Mouse (Mus musculus) gonadal fat pad, adult 2 months (tissue): Measurements from ENCODE around the gene Kctd20. TPM values are rescaled to one million over a fixed set of nuclear protein-coding genes. Genes with fewer than 3 reads are reported as not detected.
A peak's percentile ranks its signal among the peaks of the same experiment; 100 is the strongest.

Experiments
- DNase-seq: peaks from one replicate; pipeline ENCODE4 v3.0.0-alpha.2; 2012; ENCODE audit warnings: low read depth
- polyA plus RNA-seq: library from polyadenylated mRNA; depleted of rRNA; stranded (reverse); fragments of >200 nt; gene quantifications from 2 replicates; pipeline ENCODE4 v1.2.3, GENCODE M21; 2012

Kctd20 gene
- polyA plus RNA-seq, 1 experiment: 37.7 TPM

DNA sequence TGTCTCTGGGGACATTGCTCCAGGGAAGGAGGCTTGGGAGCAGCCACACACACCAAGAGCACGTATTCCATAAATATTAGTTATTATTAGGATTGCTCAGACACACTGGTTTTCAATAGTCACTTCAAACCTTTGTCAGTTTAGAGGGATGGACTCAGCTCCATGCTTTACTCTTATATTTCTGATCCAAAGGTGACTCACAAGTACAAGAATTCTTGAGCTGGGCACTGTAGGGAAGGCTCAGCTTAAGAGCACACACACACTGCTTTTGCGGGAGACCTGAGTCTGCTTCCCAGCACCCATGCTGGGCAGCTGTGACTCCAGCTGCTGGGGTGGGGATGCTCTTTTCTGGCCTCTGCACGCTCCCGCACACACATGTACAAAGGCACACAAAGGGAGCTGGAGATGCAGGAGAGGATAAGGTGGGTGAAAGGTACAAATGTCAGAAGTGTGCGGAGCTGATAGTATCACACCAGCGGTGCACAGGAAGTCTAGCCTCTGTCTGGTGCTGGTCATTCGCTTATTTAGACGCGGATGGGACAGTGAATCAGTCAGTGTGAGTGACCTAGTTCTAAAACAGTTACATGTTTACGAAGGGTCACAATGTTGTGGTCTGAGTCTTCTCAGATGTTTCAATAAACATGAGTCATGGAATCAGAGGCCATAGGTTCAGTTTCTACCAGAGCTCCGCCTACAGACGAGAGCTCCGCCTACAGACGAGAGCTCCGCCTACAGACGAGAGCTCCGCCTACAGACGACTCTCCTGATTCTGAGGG, 20.1 kb upstream of the Kctd20 start:
- no peak for DNase-seq

DNA sequence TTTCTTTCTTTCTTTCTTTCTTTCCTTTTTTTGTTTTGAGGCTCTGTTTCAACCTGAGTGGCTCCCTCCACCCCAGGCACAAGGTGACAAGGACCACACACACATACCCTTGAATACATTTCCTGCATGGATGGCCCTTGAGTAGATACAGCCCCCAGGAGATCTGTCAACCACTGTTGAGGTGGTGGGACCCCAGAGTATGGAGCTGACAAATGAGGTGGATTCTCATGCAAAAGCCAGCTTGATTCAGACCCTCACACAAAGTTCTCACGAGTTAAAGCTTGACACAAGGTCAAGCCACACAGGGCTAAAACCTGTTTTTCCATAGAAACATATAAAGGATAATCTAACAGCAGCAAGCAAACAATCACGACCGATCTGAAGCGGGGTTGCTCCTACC, 19.5 kb upstream of the Kctd20 start:
- DNase-seq: no peak

DNA sequence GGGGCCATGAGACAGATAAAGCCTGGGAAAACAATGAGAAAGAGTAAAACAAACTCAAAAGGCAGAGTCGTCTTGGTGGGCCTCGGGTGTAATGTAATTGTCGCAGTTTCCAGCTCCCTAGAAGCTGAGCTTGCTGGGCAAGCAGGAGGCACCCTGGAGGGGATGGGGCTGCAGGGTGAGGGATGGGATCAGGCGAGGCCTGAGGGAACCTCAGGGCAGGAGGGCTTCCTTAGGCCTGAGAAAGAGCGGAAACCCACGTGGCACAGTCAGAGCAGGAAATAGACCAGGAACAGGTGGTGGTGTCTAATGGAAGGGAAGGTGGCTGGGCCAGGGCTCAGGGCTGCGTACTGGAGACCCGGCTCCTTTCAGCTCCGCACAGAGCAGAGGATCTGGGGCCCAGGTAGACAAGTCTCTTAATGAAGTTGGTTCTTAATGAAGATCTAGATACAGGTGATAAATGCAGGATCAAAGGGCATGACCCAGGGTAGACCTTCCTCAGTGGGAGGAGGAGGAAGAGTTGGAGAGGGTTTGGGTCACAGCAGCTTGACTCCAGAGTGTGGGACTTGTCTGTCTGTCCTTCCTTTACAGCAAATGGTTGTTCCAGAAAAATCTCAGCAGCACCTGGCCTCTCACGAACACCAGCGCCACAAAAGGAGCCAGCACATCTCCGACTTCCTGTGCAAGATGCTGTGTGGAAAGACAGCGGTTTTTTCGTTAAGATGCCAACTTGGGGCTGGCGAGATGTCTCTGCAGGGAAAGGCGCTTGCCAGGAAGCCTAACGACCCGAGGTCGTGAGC, 17.4 kb upstream of the Kctd20 start:
- DNase-seq: no peak

DNA sequence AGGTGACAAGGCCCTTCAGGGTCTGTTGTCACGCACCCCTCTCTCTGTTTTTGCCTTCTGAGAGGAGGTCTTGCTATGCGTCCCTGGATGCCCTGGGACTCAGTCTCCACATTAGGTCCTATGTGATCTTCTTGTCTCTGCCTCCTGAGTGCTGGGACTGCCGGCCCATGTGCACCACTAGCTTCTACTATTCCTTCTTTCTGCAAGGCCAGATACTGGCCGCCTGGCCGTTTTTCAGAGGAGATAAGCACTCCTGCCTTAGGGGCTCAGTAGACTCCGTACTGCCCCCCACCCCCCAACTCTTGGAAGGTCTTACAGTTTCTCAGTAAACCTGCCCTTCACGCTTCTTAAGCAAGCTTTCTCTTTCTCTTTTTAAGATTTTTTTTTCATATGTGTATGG, 15.6 kb upstream of the Kctd20 start:
- no peak for DNase-seq

DNA sequence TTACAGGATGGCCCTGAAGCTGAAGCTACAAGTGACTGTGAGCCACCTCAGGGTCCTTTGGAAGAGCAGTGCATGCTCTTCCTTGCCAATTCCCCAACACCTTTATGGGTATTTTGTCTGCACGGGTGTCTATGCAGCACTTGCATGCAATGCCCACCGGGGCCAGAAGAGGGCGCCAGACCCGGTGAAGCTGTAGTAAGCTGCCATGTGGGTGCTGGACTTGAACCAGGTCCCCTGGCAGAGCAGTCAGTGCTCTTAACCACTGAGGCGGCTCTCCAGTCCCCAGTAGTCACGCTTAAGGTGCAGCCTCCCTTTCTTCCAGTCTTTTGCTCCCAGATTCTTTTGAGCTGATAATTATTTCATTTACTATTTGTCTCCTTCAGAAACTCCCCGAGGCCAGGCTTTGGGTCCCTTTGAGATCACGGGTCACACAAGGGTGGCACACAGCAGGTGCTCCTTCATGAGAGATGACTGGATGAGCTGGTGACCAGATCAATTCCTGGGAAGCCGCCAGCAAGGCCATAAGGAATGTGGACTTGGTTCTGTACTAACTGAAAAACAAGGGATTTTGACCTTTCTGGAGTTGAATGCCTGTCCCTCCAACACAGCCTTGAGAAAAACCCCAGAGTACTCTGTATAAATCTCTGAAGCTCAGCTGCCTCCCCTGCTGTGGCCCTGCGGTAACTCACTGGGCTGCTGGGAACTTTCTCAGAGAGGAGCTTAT, 15.0 kb upstream of the Kctd20 start:
- DNase-seq: no peak

DNA sequence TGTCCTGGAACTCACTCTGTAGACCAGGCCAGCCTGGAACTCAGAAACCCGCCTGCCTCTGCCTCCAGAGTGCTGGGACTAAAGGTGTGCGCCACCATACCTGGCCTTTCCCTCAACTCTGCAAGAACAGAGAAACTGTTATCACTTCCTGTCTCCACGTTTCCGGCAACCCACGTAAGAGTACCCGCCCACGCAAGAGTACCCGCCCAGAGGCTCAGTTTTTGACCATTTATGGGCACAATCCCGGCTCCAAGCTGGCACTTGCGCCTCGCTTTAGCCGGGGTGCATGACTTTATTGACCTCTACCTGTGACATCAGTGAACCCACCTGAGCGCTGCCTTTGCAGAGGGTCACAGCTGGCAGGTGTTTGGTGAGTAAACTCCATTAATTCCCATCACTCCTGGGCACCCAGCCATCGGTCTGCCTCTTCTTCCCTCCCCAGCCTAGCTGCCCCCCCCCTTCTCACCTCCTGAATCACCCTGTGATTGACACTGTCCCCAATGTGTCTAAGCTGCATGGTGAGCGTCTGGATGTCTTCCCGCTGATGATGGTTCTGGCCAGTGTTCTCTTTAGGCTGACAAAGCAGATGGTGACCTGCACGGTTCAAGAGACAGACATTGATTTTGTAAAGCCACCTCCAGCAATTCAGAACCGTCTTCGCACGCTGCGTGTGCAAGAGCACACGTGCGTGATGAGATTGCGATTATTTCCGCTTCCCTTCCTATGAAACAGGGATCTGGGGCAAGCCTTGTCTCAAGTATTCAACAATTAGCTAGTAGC, 10.8 kb upstream of the Kctd20 start:
- DNase-seq: no peak

DNA sequence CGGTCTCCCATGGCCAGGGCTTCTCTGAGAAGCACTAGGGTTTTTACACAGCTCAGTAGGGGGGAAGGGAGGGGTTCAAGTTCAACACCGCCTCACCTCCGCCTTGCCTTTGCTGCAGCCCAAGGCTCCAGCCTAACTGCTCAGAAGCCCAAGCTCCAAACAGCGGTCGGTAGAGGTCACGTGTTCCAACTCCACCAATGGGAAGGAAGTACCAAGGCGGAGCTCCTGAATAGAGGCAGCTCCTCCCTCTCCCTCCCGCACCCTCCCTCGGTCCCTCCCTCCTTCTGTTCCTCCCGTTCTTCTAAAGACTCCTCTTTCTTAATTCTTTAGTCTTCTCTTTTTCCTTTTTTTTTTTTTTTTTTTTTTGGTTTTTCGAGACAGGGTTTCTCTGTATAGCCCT, 9.6 kb upstream of the Kctd20 start:
- no peak for DNase-seq

DNA sequence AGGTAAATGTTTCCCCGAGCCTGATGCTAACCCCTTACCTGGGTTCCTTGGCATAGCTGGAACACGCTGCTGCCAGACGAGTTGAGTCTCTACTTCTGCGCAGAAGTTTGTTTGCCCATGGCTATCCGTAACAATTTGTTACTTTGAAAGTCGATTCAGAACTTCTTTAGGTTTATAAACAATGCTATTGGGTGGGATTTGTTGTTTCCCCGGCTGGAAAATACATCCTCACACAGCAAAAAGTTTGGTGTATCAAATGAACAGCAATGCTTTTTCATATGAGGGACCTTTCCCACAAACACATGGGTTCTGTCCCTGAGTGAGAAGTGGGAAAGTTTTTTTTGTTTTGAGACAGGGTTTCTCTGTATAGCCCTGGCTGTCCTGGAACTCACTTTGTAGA, 8.0 kb upstream of the Kctd20 start, which contains the start of gene Pxt1:
TSS of gene Pxt1 (minus strand) at position 101 of the 400 bp plus-strand sequence.
- DNase-seq: no peak

DNA sequence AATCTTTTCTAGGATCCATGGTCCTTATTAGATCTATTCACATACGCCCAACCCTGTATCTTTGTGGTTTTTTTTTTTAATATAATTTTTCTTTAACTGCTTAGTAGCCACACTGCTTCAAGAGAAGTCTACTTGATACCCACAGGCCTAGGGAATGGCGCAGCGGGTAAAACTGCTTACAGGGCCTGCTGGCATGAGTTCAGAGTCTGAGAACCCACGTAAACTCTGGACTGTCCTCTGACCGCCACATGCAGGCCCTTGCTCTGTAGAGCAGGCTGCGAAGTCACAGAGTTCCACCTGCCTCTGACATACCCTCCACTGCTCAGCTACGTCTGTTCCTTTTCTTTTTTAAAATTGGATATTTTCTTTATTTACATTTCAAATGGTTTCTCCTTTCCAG, 7.3 kb upstream of the Kctd20 start:
- DNase-seq: no peak

DNA sequence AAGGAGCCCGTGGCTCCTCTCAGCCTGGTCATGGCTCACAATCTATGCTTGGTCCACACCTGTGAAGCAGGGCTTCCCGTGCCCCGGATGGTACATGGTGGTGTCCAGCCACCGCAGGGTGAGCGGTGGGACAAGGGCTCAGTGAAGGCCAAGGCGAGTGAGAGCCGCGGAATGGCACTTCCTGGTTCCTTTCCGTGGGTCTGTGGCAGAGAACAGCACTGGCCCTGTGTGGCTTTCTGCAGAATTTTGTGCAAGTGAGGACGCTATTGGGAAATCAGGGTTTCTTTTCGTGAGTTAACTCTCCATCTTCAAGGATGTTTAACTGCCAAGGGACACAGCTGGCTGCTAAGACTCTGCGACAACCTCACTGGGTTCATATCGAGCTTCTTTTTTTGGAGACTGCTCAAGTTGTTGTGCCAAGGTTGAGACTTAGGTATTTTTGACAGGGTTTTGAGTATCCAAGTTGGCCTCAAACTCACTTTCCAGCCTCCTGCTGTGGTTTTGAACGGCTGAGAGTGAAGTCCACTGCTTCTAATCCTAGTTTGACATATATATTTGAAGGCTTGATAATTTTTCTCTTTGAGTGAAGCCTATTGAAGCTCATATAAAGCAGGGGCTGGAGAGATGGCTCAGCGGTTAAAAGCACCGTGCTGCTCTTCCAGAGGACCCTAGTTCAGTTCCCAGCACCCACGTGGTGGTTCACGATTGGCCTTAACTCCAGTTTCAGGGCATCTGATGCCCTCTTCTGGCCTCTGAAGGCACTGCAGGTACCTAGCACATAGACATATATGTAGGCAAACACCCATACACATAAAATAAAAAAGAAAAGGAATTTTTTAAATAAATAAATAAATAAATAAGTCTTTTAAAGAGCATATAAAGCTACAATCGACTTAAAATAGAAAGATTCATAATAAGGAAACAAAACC, 4.5 kb upstream of the Kctd20 start:
- DNase-seq: no peak

DNA sequence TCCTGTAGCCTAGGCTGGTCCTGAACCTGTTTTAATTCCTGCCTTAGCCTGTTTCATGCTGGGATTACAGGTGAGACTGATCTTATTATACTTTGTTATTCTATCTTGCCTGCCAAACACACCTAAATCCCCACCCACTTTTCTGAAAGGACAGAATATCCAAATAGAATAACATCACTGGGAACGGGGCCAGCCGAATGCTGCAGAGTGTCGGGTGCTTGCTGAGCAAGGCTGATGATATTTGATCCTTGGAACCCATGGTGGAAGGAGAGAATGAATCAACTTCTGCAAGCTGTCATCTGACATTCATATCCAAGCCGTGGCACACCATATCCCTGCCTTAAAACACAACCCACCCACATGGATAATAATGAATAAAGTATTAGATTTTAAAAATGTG, 3.1 kb upstream of the Kctd20 start:
- peak; percentile 46 for DNase-seq

DNA sequence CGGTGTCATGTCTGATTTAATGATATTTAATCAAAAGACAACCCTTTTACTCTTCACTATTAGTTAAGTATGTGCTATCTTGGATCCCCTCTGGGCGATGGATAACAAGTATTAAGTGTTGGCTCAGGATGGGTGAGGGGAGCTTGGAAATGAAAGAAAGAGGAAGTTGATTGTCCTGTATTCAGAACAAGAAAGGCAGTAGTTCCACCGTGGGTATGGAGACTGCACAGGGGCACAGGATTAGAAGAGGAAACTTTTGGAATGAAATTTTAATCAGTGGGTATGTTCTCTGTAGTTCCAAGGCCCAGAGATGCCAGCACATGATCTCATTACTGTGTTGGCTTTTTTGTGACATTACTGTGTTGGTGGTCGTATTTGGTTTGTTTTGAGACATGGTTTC, 999 bp upstream of the Kctd20 start:
- DNase-seq: no peak

DNA sequence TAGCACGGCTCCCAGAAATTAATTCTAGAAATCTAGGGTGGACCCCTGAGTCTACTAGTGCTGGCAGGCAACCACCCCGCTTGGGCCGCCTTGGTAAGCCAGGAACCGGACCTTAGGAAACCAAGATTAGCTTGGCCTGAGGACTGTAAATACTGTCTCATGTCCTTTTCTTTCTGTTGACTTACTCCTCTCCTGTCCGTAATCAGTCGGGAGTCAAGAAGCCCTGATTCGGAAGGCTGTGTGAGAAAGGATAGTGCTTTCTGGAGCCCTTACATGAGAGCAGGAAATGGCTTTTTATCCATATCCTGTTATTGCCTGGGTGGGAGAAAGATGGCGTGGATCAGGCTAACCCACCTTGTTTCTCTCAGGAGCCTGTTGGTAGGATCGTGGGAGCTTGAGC, 1.5 kb downstream of the Kctd20 start:
- no peak for DNase-seq

DNA sequence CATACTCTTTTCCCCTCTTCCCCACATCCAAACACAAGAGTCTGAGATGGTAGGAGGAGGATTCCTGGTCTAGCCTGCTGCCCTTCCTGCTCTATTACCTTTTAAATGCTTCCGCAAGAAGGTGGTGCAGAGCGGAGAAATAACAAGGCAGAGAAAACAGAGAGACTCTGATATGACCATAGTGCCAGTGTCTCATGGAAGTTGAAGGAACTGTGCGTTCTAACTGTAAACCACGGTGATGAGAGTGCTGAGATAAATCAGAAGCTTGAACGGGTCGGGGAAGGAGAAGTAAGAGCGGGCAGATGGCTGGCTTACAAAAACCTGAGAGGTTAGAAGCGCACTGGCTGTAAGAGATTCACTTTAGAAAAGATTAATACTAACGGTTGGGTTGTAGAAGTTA, 2.7 kb downstream of the Kctd20 start:
- no peak for DNase-seq

DNA sequence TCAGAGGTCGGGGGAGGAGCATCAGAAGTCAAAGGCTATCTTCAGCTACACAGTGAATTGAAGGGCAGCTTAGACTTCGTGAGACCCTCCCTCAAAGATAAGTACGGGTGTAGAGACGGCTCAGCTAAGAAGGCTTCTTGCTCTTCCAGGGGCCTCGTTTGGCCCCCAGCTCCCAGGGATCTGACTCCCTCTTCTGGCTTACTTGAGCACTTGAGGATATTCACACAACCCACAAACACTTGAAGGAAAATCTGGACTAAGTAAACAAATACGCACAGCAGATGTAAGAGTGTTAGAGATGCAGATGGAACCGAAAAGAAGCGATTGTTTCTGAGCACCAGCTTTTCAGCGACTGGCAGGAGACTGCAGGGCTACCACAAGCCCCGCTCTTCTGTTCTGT, 8.8 kb downstream of the Kctd20 start:
- no peak for DNase-seq

DNA sequence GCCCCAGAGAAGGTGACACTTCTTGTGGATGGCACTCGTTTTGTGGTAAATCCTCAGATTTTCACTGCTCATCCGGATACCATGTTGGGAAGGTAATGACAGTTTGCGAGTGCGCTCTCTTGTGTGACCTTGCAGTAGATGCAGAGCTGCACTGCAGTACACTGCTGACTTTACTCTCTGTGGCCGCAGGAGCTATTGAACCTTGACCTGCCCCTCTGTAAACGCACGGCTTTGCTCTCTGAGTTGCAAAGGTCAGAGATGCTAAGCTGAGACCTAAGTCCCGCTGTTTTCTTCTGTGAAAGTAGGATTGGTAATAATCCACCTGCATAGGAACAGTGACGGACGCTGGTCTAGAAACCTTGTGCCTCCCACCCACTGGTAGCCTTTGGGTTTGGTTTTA, 9.8 kb downstream of the Kctd20 start:
- no peak for DNase-seq

DNA sequence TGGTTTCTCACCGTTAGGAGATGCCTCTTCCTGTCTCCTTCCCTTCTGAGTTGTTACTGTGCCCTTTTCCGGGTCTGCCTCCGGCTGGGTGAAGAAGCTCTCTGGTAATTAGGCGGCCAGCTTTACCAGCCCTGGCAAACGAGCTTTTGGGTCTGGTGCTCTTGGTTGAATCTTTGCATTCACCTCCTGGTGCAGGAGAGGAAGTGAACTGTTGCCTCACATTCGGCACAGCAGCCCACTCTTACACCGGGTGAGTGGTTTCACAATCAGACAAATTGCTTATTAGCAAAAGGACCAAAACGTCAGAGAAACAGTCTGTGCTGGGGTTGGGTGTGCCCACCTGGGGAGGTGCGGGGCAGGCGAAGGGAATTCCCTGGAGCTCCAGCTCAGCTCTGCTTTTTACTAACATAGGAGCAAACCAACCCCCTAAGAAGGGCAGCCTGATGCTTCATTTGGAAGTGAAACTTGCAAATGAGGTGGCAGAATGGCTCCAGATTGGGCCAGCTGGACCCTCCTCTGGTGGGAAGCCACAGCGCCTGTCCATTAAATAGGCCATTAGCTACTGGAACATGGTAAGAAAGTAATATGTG, 15.4 kb downstream of the Kctd20 start:
- DNase-seq: no peak

DNA sequence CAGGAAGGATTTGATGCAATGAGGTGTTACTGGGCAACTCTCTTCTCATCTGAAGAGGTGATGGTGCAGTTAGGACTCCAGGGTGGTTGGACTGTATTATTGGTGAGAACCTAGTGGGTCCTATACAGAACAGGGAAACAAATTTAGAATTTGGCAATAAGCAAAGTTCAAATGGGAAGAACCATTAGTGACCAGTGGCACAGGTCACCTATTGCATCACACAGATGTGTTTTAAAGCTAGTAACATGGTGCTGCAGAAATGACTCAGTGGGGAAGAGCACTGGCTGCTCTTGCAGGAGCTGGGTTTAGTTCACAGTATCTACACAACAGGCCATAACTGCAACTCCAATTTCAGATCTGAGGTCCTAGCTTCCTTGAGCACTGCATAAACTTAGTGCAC, 18.4 kb downstream of the Kctd20 start:
- no peak for DNase-seq

DNA sequence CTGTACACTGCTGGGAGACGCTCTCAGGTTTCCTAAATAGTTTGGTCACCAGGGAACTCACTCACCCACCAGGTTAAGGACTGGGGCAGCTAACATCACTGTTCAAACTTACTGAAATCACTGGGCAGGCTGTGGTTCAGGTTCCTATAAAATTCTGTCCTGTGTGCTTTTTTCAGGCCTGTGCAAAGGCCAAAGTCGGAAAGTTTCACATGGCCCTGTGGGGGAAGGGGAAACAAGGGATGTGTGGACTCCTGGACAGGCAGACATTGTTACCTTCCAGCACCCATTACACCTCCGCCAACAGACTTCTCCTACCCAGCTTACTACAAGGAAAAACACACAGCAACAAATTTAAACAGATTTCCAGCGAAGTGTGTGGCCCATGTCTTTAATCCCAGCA, 27.3 kb downstream of the Kctd20 start:
- DNase-seq: no peak

DNA sequence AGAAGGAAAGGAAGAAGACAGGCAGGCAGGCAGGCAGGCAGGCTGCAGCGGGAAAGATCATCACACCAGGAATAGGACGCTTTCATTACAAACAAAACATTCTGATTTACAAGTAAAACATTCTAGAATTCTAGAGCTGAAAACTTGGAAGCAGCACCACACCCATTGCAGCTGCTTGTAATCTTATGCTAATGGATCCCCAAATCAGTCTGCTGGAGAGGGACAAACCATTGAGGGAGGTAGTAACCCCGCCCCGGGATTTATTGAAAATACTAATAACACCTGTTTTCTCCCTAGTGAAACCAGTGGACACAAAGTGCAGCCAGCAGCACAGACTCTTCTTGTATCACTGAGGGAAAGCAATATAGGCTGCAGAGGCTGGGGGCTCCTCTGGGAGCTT, 29.3 kb downstream of the Kctd20 start:
- DNase-seq: no peak
